Mouse (Mus musculus): ENCODE measurements around the gene Gsg1. TPM values are rescaled to one million over a fixed set of nuclear protein-coding genes. Genes with fewer than 3 reads are reported as not detected.

The Gsg1 gene
- not detected in 2 replicates for polyA plus RNA-seq (2012; ENCODE audit: low replicate concordance)

GRCm38 (mm10) chr6:135254153-135254552, at the start of gene Gsg1:
TSS of gene Gsg1 (minus strand) at chr6:135254351.

GRCm38 (mm10) chr6:135197921-135198532, 56.1 kb downstream of the Gsg1 start, which contains the start of the genes Fam234b and Hebp1:
TSS of gene Fam234b (plus strand) at chr6:135197977.
TSS of gene Hebp1 (minus strand) at chr6:135198022.

Other genes with a start within 250 kb of the Gsg1 start
- gene Ddx47, start 242.7 kb downstream of the Gsg1 start, polyA plus RNA-seq (2012; ENCODE audit: low replicate concordance) = 2.6 and 5.3 TPM in 2 replicates
- 0.16 TPM in 1 of 2 replicates, not detected in the other for gene Gprc5a, start 188.7 kb downstream of the Gsg1 start, polyA plus RNA-seq (2012; ENCODE audit: low replicate concordance)
- gene Gprc5d, start 136.1 kb downstream of the Gsg1 start, polyA plus RNA-seq (2012; ENCODE audit: low replicate concordance) = not detected in 2 replicates
- gene Fam234b, start 56.4 kb downstream of the Gsg1 start, polyA plus RNA-seq (2012; ENCODE audit: low replicate concordance) = 9.9 and 13.6 TPM in 2 replicates
- 6.6 and 13.1 TPM in 2 replicates for gene Hebp1, start 56.3 kb downstream of the Gsg1 start, polyA plus RNA-seq (2012; ENCODE audit: low replicate concordance)
- not detected in 2 replicates for gene Pbp2, start 56.1 kb upstream of the Gsg1 start, polyA plus RNA-seq (2012; ENCODE audit: low replicate concordance)
- gene Emp1, start 108.2 kb upstream of the Gsg1 start, polyA plus RNA-seq (2012; ENCODE audit: low replicate concordance) = 0.23 and 0.77 TPM in 2 replicates

Data from leukemia stem cell, adult 10-12 weeks (primary cell).